Mouse (Mus musculus): ENCODE measurements around the gene Chrm5.
A peak's percentile ranks its signal among the peaks of the same experiment; 100 is the strongest.

The Chrm5 gene

GRCm38 (mm10) chr2:112480669-112481068 is at the start of gene Chrm5:
Gene Chrm5 (minus strand): TSS chr2:112480769.
- DNase-seq (ENCODE audit: low spot score): no peak

GRCm38 (mm10) chr2:112526933-112527332 is 46.4 kb upstream of the Chrm5 start:
- no peak for DNase-seq (ENCODE audit: low spot score)

- DNase-seq (ENCODE audit: low spot score): no peak
Observed at GRCm38 (mm10) chr2:112520526-112521482, 40.2 kb upstream of the Chrm5 start.

GRCm38 (mm10) chr2:112518541-112518940 is 38.0 kb upstream of the Chrm5 start:
- no peak for DNase-seq (ENCODE audit: low spot score)

GRCm38 (mm10) chr2:112517218-112517617 is 36.6 kb upstream of the Chrm5 start:
- no peak for DNase-seq (ENCODE audit: low spot score)

- DNase-seq (ENCODE audit: low spot score): no peak
Observed at GRCm38 (mm10) chr2:112516728-112517127, 36.2 kb upstream of the Chrm5 start.

GRCm38 (mm10) chr2:112513036-112513435 is 32.5 kb upstream of the Chrm5 start:
- no peak for DNase-seq (ENCODE audit: low spot score)

GRCm38 (mm10) chr2:112510140-112510539 is 29.6 kb upstream of the Chrm5 start:
- DNase-seq (ENCODE audit: low spot score): no peak

GRCm38 (mm10) chr2:112507444-112507843 is 26.9 kb upstream of the Chrm5 start:
- DNase-seq (ENCODE audit: low spot score): no peak

GRCm38 (mm10) chr2:112506841-112507435 is 26.4 kb upstream of the Chrm5 start:
- DNase-seq (ENCODE audit: low spot score): no peak

GRCm38 (mm10) chr2:112503978-112504377 is 23.4 kb upstream of the Chrm5 start:
- DNase-seq (ENCODE audit: low spot score): no peak

GRCm38 (mm10) chr2:112501209-112501608 is 20.6 kb upstream of the Chrm5 start:
- DNase-seq (ENCODE audit: low spot score): peak; percentile 58

GRCm38 (mm10) chr2:112497851-112498250 is 17.3 kb upstream of the Chrm5 start:
- DNase-seq (ENCODE audit: low spot score): no peak

- no peak for DNase-seq (ENCODE audit: low spot score)
Observed at GRCm38 (mm10) chr2:112493539-112494260, 13.1 kb upstream of the Chrm5 start.

- peak; percentile 73 for DNase-seq (ENCODE audit: low spot score)
Observed at GRCm38 (mm10) chr2:112492856-112493538, 12.4 kb upstream of the Chrm5 start, which contains the start of gene Aven. Gene Aven (plus strand): TSS chr2:112492964.

- no peak for DNase-seq (ENCODE audit: low spot score)
Observed at GRCm38 (mm10) chr2:112492431-112492855, 11.9 kb upstream of the Chrm5 start.

GRCm38 (mm10) chr2:112491629-112492028 is 11.1 kb upstream of the Chrm5 start:
- DNase-seq (ENCODE audit: low spot score): no peak

- DNase-seq (ENCODE audit: low spot score): no peak
Observed at GRCm38 (mm10) chr2:112490483-112491196, 10.1 kb upstream of the Chrm5 start.

GRCm38 (mm10) chr2:112484886-112485285 is 4.3 kb upstream of the Chrm5 start:
- no peak for DNase-seq (ENCODE audit: low spot score)

- no peak for DNase-seq (ENCODE audit: low spot score)
Observed at GRCm38 (mm10) chr2:112483334-112483651, 2.7 kb upstream of the Chrm5 start.
